Mouse (Mus musculus): ENCODE measurements around the gene Six3. TPM values are rescaled to one million over a fixed set of nuclear protein-coding genes. Genes with fewer than 3 reads are reported as not detected.

The Six3 gene
- polyA plus RNA-seq (2014; fragmentation: Nextera tagmentation; extraction: Ambion mirVana) = 2.1 and 2.4 TPM in 2 replicates

- DNase-seq (ENCODE audit: low spot score) = no peak
- H3K4me3 ChIP-seq (ENCODE audit: low read depth, low read length) = peak within 1 kb of the TSS; percentile 32
Observed at GRCm38 (mm10) chr17:85613266-85613860, at the start of gene Six3. TSS of gene Six3 (plus strand) at chr17:85613608.

GRCm38 (mm10) chr17:85564107-85564506 is 49.3 kb upstream of the Six3 start:
- ATAC-seq (ENCODE audit: low read depth) (no peak), DNase-seq (ENCODE audit: low spot score) (no peak)
- no peak overlapping the region for H3K27ac ChIP-seq (replicated peaks; ENCODE audit: low read depth, low read length)
- no peaks in the 10 kb centered on the region for H3K36me3 ChIP-seq (ENCODE audit: control insufficient read depth, insufficient read depth, low read length)
- H3K9ac ChIP-seq (ENCODE audit: low read depth, low read length) = no peak overlapping the region
- H3K4me1 ChIP-seq (ENCODE audit: control insufficient read depth, insufficient read depth, low read length) = no peaks in the 10 kb centered on the region
- no peaks in the 10 kb centered on the region for H3K27me3 ChIP-seq (replicated peaks; ENCODE audit: control insufficient read depth, insufficient read depth, low read length)
- no peak overlapping the region for H3K4me3 ChIP-seq (ENCODE audit: low read depth, low read length)
- WGBS = 61% methylated on average over 7 of the region's 7 CpGs
- peaks cover 5% of the 10 kb centered on the region; the same call in 1 of the 2 replicates for H3K9me3 ChIP-seq (ENCODE audit: control insufficient read depth, low read length)
- H3K4me2 ChIP-seq (ENCODE audit: low read depth, low read length) = no peak overlapping the region

More at GRCm38 (mm10) chr17:85613266-85613860, at the start of gene Six3:
- 0% methylated on average over 16 of the region's 30 CpGs for WGBS
- Histone ChIP-seq H3K36me3 (ENCODE audit: control insufficient read depth, insufficient read depth, low read length) (no peaks in the 10 kb centered on the region), H3K4me1 (ENCODE audit: control insufficient read depth, insufficient read depth, low read length) (peaks cover 10% of the 10 kb centered on the region; the same call in 1 of the 2 replicates), H3K9ac (ENCODE audit: low read depth, low read length) (peak within 1 kb of the TSS; percentile 53), H3K4me2 (ENCODE audit: low read depth, low read length) (peak within 1 kb of the TSS; percentile 43), H3K9me3 (ENCODE audit: control insufficient read depth, low read length) (no peaks in the 10 kb centered on the region), H3K27me3 (replicated peaks; ENCODE audit: control insufficient read depth, insufficient read depth, low read length) (peaks cover 100% of the 10 kb centered on the region), H3K27ac (replicated peaks; ENCODE audit: low read depth, low read length) (no peak within 1 kb of the TSS; the same call in 1 of the 2 replicates)
- ATAC-seq (ENCODE audit: low read depth) = no peak

- ATAC-seq (ENCODE audit: low read depth) = no peak
- no peak for DNase-seq (ENCODE audit: low spot score)
- H3K9me3 ChIP-seq (ENCODE audit: control insufficient read depth, low read length) = no peaks in the 10 kb centered on the region
- no peak overlapping the region for H3K27ac ChIP-seq (replicated peaks; ENCODE audit: low read depth, low read length)
- H3K4me2 ChIP-seq (ENCODE audit: low read depth, low read length) = no peak overlapping the region
- H3K4me3 ChIP-seq (ENCODE audit: low read depth, low read length) = no peak overlapping the region
- no peaks in the 10 kb centered on the region for H3K36me3 ChIP-seq (ENCODE audit: control insufficient read depth, insufficient read depth, low read length)
- H3K27me3 ChIP-seq (replicated peaks; ENCODE audit: control insufficient read depth, insufficient read depth, low read length) = no peaks in the 10 kb centered on the region
- 94% methylated on average over 3 of the region's 3 CpGs for WGBS
- no peak overlapping the region for H3K9ac ChIP-seq (ENCODE audit: low read depth, low read length)
- H3K4me1 ChIP-seq (ENCODE audit: control insufficient read depth, insufficient read depth, low read length) = no peaks in the 10 kb centered on the region
Observed at GRCm38 (mm10) chr17:85574023-85574422, 39.4 kb upstream of the Six3 start.

- no peaks in the 10 kb centered on the region for H3K27me3 ChIP-seq (replicated peaks; ENCODE audit: control insufficient read depth, insufficient read depth, low read length)
- 58% methylated on average over 5 of the region's 5 CpGs for WGBS
- no peak overlapping the region for H3K27ac ChIP-seq (replicated peaks; ENCODE audit: low read depth, low read length)
- ATAC-seq (ENCODE audit: low read depth) (no peak), DNase-seq (ENCODE audit: low spot score) (no peak)
- no peak overlapping the region for H3K4me2 ChIP-seq (ENCODE audit: low read depth, low read length)
- H3K9me3 ChIP-seq (ENCODE audit: control insufficient read depth, low read length) = no peaks in the 10 kb centered on the region
- no peaks in the 10 kb centered on the region for H3K36me3 ChIP-seq (ENCODE audit: control insufficient read depth, insufficient read depth, low read length)
- no peaks in the 10 kb centered on the region for H3K4me1 ChIP-seq (ENCODE audit: control insufficient read depth, insufficient read depth, low read length)
- H3K4me3 ChIP-seq (ENCODE audit: low read depth, low read length) = no peak overlapping the region
- no peak overlapping the region for H3K9ac ChIP-seq (ENCODE audit: low read depth, low read length)
Observed at GRCm38 (mm10) chr17:85578290-85578689, 35.1 kb upstream of the Six3 start.

GRCm38 (mm10) chr17:85579350-85579749 is 34.1 kb upstream of the Six3 start:
- 87% methylated on average over 10 of the region's 10 CpGs for WGBS

GRCm38 (mm10) chr17:85580221-85580620 is 33.2 kb upstream of the Six3 start:
- no peak overlapping the region for H3K27ac ChIP-seq (replicated peaks; ENCODE audit: low read depth, low read length)
- H3K9ac ChIP-seq (ENCODE audit: low read depth, low read length) = no peak overlapping the region
- no peaks in the 10 kb centered on the region for H3K9me3 ChIP-seq (ENCODE audit: control insufficient read depth, low read length)
- ATAC-seq (ENCODE audit: low read depth) (no peak), DNase-seq (ENCODE audit: low spot score) (no peak)
- H3K27me3 ChIP-seq (replicated peaks; ENCODE audit: control insufficient read depth, insufficient read depth, low read length) = no peaks in the 10 kb centered on the region
- H3K4me2 ChIP-seq (ENCODE audit: low read depth, low read length) = no peak overlapping the region
- no peak overlapping the region for H3K4me3 ChIP-seq (ENCODE audit: low read depth, low read length)
- WGBS = 82% methylated on average over 6 of the region's 6 CpGs
- no peaks in the 10 kb centered on the region for H3K4me1 ChIP-seq (ENCODE audit: control insufficient read depth, insufficient read depth, low read length)
- no peaks in the 10 kb centered on the region for H3K36me3 ChIP-seq (ENCODE audit: control insufficient read depth, insufficient read depth, low read length)

More at GRCm38 (mm10) chr17:85579350-85579749, 34.1 kb upstream of the Six3 start:
- Histone ChIP-seq H3K36me3 (ENCODE audit: control insufficient read depth, insufficient read depth, low read length) (no peaks in the 10 kb centered on the region), H3K4me2 (ENCODE audit: low read depth, low read length) (no peak overlapping the region), H3K9ac (ENCODE audit: low read depth, low read length) (no peak overlapping the region), H3K9me3 (ENCODE audit: control insufficient read depth, low read length) (no peaks in the 10 kb centered on the region), H3K27ac (replicated peaks; ENCODE audit: low read depth, low read length) (no peak overlapping the region), H3K4me3 (ENCODE audit: low read depth, low read length) (no peak overlapping the region), H3K4me1 (ENCODE audit: control insufficient read depth, insufficient read depth, low read length) (no peaks in the 10 kb centered on the region), H3K27me3 (replicated peaks; ENCODE audit: control insufficient read depth, insufficient read depth, low read length) (no peaks in the 10 kb centered on the region)
- DNase-seq (ENCODE audit: low spot score) (no peak), ATAC-seq (ENCODE audit: low read depth) (no peak)

- Histone ChIP-seq H3K4me2 (ENCODE audit: low read depth, low read length) (no peak overlapping the region), H3K36me3 (ENCODE audit: control insufficient read depth, insufficient read depth, low read length) (no peaks in the 10 kb centered on the region), H3K27me3 (replicated peaks; ENCODE audit: control insufficient read depth, insufficient read depth, low read length) (no peaks in the 10 kb centered on the region), H3K9me3 (ENCODE audit: control insufficient read depth, low read length) (no peaks in the 10 kb centered on the region), H3K4me3 (ENCODE audit: low read depth, low read length) (no peak overlapping the region), H3K27ac (replicated peaks; ENCODE audit: low read depth, low read length) (no peak overlapping the region), H3K9ac (ENCODE audit: low read depth, low read length) (no peak overlapping the region), H3K4me1 (ENCODE audit: control insufficient read depth, insufficient read depth, low read length) (no peaks in the 10 kb centered on the region)
- 83% methylated on average over 4 of the region's 4 CpGs for WGBS
- DNase-seq (ENCODE audit: low spot score) = no peak
- ATAC-seq (ENCODE audit: low read depth) = no peak
Observed at GRCm38 (mm10) chr17:85584170-85584569, 29.2 kb upstream of the Six3 start.

GRCm38 (mm10) chr17:85584573-85584972 is 28.8 kb upstream of the Six3 start:
- H3K4me3 ChIP-seq (ENCODE audit: low read depth, low read length) = no peak overlapping the region
- H3K4me1 ChIP-seq (ENCODE audit: control insufficient read depth, insufficient read depth, low read length) = no peaks in the 10 kb centered on the region
- no peak for DNase-seq (ENCODE audit: low spot score)
- H3K4me2 ChIP-seq (ENCODE audit: low read depth, low read length) = no peak overlapping the region
- H3K9ac ChIP-seq (ENCODE audit: low read depth, low read length) = no peak overlapping the region
- H3K27ac ChIP-seq (replicated peaks; ENCODE audit: low read depth, low read length) = no peak overlapping the region
- H3K27me3 ChIP-seq (replicated peaks; ENCODE audit: control insufficient read depth, insufficient read depth, low read length) = no peaks in the 10 kb centered on the region
- H3K36me3 ChIP-seq (ENCODE audit: control insufficient read depth, insufficient read depth, low read length) = no peaks in the 10 kb centered on the region
- no peak for ATAC-seq (ENCODE audit: low read depth)
- no peaks in the 10 kb centered on the region for H3K9me3 ChIP-seq (ENCODE audit: control insufficient read depth, low read length)
- WGBS = 48% methylated on average over 7 of the region's 7 CpGs

GRCm38 (mm10) chr17:85585779-85586178 is 27.6 kb upstream of the Six3 start:
- no peak for ATAC-seq (ENCODE audit: low read depth)
- Histone ChIP-seq H3K4me1 (ENCODE audit: control insufficient read depth, insufficient read depth, low read length) (no peaks in the 10 kb centered on the region), H3K36me3 (ENCODE audit: control insufficient read depth, insufficient read depth, low read length) (no peaks in the 10 kb centered on the region), H3K4me3 (ENCODE audit: low read depth, low read length) (no peak overlapping the region), H3K27me3 (replicated peaks; ENCODE audit: control insufficient read depth, insufficient read depth, low read length) (no peaks in the 10 kb centered on the region), H3K9ac (ENCODE audit: low read depth, low read length) (no peak overlapping the region), H3K9me3 (ENCODE audit: control insufficient read depth, low read length) (no peaks in the 10 kb centered on the region), H3K27ac (replicated peaks; ENCODE audit: low read depth, low read length) (no peak overlapping the region), H3K4me2 (ENCODE audit: low read depth, low read length) (no peak overlapping the region)
- 88% methylated on average over 5 of the region's 5 CpGs for WGBS
- DNase-seq (ENCODE audit: low spot score) = no peak
